Mouse (Mus musculus): ENCODE measurements around the gene Gm12355.
A peak's percentile ranks its signal among the peaks of the same experiment; 100 is the strongest.

Gm12355 gene

GRCm38 (mm10) chr11:98602090-98602690, 23.3 kb downstream of the Gm12355 start:
- DNase-seq (ENCODE audit: low read depth): no peak

- no peak for DNase-seq (ENCODE audit: low read depth)
Measured at GRCm38 (mm10) chr11:98599291-98599690, 26.2 kb downstream of the Gm12355 start.

DNA sequence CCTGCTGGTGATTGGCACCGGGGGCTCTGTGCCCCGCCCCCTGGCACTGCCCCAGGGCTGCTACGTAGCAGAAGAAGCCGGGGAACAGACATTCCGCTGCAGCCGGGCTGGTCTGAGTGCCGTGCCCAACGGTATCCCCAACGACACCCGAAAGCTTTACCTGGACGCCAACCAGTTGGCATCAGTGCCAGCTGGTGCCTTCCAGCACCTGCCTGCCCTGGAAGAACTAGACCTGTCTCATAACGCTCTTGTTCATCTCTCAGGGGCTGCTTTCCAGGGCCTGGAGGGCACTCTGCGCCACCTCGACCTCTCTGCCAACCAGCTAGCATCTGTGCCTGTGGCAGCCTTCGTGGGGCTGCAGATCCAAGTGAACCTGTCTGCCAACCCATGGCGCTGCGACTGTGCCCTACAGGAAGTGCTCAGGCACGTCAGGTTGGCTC, 26.6 kb downstream of the Gm12355 start:
- DNase-seq (ENCODE audit: low read depth): no peak

DNA sequence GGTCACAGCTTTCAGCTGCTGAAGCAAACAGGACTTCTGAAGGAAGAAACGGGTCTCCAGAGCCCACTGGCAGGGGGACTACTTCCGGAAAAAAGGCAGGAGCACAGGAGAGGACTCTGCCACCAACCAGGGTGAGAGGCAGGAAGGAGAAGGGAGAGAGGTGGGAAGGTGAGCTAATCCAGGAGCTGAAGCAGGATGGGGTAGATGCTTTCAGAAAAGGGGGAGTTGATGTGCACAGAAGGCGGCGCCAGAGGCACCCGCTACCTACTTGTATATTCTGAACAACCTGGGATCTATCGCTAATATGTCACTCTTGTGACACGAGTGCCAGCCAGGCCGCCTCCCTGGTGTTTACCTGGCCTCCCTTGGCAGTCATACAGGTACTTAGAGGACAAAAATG, 27.5 kb downstream of the Gm12355 start, which contains the start of gene Lrrc3c:
Gene Lrrc3c, plus strand, starts transcription at position 301 of the 400 bp plus-strand sequence.
- no peak for DNase-seq (ENCODE audit: low read depth)

- peak; percentile 80 for DNase-seq (ENCODE audit: low read depth)
Measured at GRCm38 (mm10) chr11:98597363-98597762, 28.1 kb downstream of the Gm12355 start.

GRCm38 (mm10) chr11:98595955-98596354, 29.5 kb downstream of the Gm12355 start:
- DNase-seq (ENCODE audit: low read depth): no peak

GRCm38 (mm10) chr11:98595473-98595872, 30.0 kb downstream of the Gm12355 start:
- no peak for DNase-seq (ENCODE audit: low read depth)

GRCm38 (mm10) chr11:98595021-98595420, 30.4 kb downstream of the Gm12355 start:
- no peak for DNase-seq (ENCODE audit: low read depth)

- DNase-seq (ENCODE audit: low read depth): no peak
Measured at GRCm38 (mm10) chr11:98590548-98591445, 34.7 kb downstream of the Gm12355 start.

- no peak for DNase-seq (ENCODE audit: low read depth)
Measured at GRCm38 (mm10) chr11:98589306-98589705, 36.2 kb downstream of the Gm12355 start.

DNA sequence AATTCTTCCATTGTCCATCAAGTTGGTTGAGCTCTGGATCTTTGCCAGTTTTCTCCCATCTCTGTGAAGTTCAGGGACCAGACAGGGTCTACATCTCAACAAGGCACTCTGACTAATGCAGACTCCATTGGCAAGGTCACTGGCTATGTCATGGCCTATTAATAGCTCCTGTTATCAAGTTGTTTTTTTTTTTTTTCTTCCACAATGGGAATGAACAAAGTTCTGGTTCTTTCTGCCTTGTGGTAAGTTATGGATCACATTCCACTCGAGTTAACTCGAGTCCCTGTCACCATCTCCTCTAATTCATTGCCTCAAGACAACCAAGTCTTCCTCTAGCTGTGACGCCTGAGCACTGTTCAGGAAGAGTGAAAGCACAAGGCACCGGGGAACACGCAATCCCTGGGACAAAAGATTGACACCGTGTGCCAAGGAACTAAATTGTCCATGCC, 36.6 kb downstream of the Gm12355 start:
- no peak for DNase-seq (ENCODE audit: low read depth)

GRCm38 (mm10) chr11:98587684-98588546, 37.5 kb downstream of the Gm12355 start:
- DNase-seq (ENCODE audit: low read depth): peak; percentile 95

- peak; percentile 98 for DNase-seq (ENCODE audit: low read depth)
Measured at GRCm38 (mm10) chr11:98586892-98587563, 38.4 kb downstream of the Gm12355 start, which contains the start of gene Ormdl3. Gene Ormdl3 (minus strand): TSS chr11:98587368.

DNA sequence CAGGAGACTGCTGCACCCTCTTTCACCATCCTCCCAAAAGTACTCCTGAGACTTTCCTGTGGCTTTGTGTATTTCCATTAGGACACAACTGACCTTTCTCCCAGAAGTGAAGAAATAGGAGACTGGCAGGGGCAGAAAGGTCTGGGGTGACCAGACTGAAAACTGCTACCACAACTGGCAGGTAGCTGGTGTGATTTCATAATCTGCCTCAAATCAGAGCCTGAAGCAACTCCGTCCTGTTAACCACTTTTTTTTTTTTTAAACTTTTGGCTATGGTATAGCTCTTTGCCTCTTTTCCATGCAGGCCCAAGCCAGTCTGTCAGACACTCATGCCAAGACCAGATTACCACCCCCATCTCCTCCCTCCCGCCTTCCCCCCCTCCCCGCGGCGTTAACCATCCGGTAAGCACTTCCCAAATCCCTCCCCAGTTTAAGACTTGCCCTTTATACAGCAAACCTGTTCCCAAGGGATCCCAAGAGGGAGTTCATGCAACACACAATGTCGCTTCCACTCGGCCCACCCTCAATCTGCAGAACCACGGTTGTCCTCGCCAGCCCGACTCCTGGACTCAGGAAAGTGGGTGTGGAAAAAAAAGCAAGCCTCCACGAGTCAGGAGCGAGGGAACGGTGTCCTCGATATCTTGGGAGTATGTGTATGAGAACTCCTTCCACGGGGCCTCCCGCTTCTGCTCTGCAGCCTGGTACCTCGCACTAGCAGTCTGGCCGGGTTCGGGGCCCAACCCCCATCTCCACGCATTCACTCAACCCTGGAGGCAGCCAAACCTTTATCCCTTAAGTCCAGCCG, 39.2 kb downstream of the Gm12355 start:
- no peak for DNase-seq (ENCODE audit: low read depth)

DNA sequence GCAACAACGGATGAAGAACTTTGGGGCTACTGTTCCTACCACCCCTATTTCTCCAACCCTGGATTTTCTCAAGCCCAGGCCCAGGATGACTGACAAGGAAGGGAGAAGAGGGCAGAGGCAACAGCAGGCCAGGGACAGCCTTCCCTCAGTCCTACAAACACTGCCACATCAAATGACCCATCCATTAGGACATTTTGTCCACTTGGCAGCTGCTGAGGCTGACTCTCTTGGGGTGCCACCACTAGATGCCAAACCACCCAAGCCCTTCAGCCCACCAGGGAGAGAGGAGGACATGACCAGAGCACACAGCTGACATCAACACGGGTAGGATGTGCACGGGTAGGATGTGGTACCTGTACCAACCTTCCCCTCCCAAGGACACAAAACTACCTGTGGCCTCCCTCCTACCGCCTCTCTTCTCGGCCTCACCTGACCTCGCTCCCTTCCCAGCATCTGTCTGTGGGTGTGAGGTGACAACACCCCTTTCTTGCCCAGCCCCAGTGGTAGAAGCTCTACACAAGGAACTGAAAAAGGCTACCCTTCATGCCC, 40.8 kb downstream of the Gm12355 start:
- no peak for DNase-seq (ENCODE audit: low read depth)

- DNase-seq (ENCODE audit: low read depth): no peak
Measured at GRCm38 (mm10) chr11:98584146-98584545, 41.3 kb downstream of the Gm12355 start.

GRCm38 (mm10) chr11:98583571-98583970, 41.9 kb downstream of the Gm12355 start:
- DNase-seq (ENCODE audit: low read depth): peak; percentile 62

DNA sequence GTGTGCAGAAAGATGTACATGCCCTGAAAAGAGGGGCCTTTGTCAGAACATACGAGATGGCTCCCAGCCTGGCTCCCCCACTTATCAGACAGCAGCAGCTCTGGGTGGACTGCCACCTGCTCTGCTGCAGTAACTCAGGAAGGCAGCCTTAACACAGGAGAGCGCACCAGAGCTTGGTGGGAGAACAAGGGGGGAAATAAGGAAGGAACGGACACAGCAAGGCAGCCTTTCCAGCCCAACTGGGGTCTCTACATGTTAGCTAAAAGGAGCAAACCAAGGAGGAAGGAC, 42.3 kb downstream of the Gm12355 start:
- DNase-seq (ENCODE audit: low read depth): peak; percentile 69

- DNase-seq (ENCODE audit: low read depth): peak; percentile 53
Measured at GRCm38 (mm10) chr11:98582551-98583264, 42.8 kb downstream of the Gm12355 start.

DNA sequence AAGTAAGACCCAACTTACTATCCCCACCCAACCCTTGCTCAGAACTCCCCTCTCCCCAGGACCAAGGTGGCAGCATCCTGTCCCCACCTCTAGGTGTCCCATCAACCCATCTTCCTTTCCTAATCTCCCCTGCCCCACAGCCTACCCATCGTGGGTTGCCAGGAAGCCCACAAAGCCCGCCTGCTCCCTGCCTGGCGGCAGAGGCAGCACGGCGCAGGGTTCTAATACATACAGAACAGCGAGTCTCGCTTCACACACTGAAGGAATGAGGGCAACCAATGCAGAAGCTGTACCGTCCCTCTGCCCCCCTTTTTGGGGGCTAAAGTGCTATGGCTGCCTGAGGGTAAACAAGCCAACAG, 43.5 kb downstream of the Gm12355 start:
- no peak for DNase-seq (ENCODE audit: low read depth)

Measured in c-Kit-positive CD71-positive TER-119-negative erythroid progenitor cells, embryonic 14.5 days (primary cell).